Mouse (Mus musculus): ENCODE measurements around the gene Dapk3. TPM values are rescaled to one million over a fixed set of nuclear protein-coding genes. Genes with fewer than 3 reads are reported as not detected.

Dapk3 gene
- total and polyA plus RNA-seq, 3 experiments, result 27.8 to 30.6 (median 29.0) TPM

DNA sequence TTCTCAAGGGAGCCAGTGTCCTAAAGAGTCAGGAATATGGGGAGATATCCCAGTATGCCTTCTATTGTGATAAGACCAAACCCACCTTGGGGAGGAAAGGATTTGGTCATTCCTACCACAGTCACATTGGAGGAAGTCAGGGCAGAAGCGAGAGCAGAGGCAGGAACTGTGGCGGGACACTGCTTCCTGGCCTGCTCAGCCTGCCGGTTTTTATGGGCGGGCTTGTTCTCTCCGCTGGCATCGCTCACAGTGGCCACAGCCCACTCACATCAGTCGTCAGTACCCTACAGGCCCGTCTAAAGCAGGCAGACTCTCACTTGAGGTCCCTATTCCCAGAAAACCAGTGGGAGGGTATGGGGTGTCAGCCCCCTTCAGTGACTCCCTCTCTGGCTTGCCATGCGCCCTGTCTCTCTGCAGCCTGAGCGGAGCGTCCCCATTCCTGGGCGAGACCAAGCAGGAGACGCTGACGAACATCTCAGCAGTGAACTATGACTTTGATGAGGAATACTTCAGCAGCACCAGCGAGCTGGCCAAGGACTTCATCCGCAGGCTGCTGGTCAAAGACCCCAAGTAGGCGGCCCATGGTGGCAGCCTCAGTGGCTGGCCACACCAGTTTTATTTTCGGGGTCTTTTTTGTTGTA, 8.7 kb downstream of the Dapk3 start:
- 0 out of 2 replicates have a peak, but pooled peaks cover 2% of the 10 kb centered on the region for H3K79me2 ChIP-seq (replicated peaks; ENCODE audit: control insufficient read depth, insufficient read depth, low read length)
- H3K27ac ChIP-seq, result peak overlapping the region; percentile 97
- no peak overlapping the region; the same call in 1 of the 2 replicates for H3K9ac ChIP-seq (ENCODE audit: low read depth, low read length)
- intact Hi-C loops (cut with DNase I), result no loop called here
- H3K27me3 ChIP-seq (ENCODE audit: control insufficient read depth, insufficient read depth, low read length), result no peaks in the 10 kb centered on the region; the same call in 1 of the 2 replicates
- peaks cover 5% of the 10 kb centered on the region for H3K4me1 ChIP-seq (ENCODE audit: control insufficient read depth, insufficient read depth, low read length)
- no peaks in the 10 kb centered on the region for H3K36me3 ChIP-seq (ENCODE audit: control insufficient read depth, insufficient read depth, low read length)
- TF ChIP-seq EP300 (IDR thresholded peaks at IDR 0.05; ENCODE audit: insufficient read depth, low read depth, low read length) (no peak), CTCF (IDR thresholded peaks at IDR 0.05) (no peak), POLR2A (IDR thresholded peaks at IDR 0.05; ENCODE audit: insufficient read depth, low read depth, low read length) (no peak)
- H3K4me3 ChIP-seq, result peak overlapping the region; percentile 74; the same call in 1 of the 2 replicates
- peak; percentile 40 to 49 for DNase-seq
- WGBS, result 59% methylated on average over 18 of the region's 18 CpGs

- Histone ChIP-seq H3K27ac (peak overlapping the region; percentile 97), H3K9ac (ENCODE audit: low read depth, low read length) (peak overlapping the region; percentile 92), H3K27me3 (ENCODE audit: control insufficient read depth, insufficient read depth, low read length) (no peaks in the 10 kb centered on the region; the same call in 1 of the 2 replicates), H3K36me3 (ENCODE audit: control insufficient read depth, insufficient read depth, low read length) (no peaks in the 10 kb centered on the region), H3K79me2 (replicated peaks; ENCODE audit: control insufficient read depth, insufficient read depth, low read length) (no peaks in the 10 kb centered on the region), H3K4me1 (ENCODE audit: control insufficient read depth, insufficient read depth, low read length) (peaks cover 5% of the 10 kb centered on the region), H3K4me3 (peak overlapping the region; percentile 74)
- intact Hi-C loops (cut with DNase I), result no loop called here
- TF ChIP-seq CTCF (IDR thresholded peaks at IDR 0.05) (peak; percentile 24; the same call in 1 of the 2 replicates), EP300 (IDR thresholded peaks at IDR 0.05; ENCODE audit: insufficient read depth, low read depth, low read length) (no peak), POLR2A (IDR thresholded peaks at IDR 0.05; ENCODE audit: insufficient read depth, low read depth, low read length) (peak; percentile 77)
- 1% methylated on average over 89 of the region's 93 CpGs for WGBS
- peak; percentile 89 to 94 for DNase-seq
Observed at GRCm38 (mm10) chr10:81192270-81192967, 9.6 kb downstream of the Dapk3 start.

GRCm38 (mm10) chr10:81192968-81193501, 10.2 kb downstream of the Dapk3 start:
- Histone ChIP-seq H3K9ac (ENCODE audit: low read depth, low read length) (peak overlapping the region; percentile 92), H3K27ac (peak overlapping the region; percentile 97), H3K27me3 (ENCODE audit: control insufficient read depth, insufficient read depth, low read length) (no peaks in the 10 kb centered on the region; the same call in 1 of the 2 replicates), H3K36me3 (ENCODE audit: control insufficient read depth, insufficient read depth, low read length) (no peaks in the 10 kb centered on the region), H3K4me1 (ENCODE audit: control insufficient read depth, insufficient read depth, low read length) (peaks cover 5% of the 10 kb centered on the region), H3K79me2 (replicated peaks; ENCODE audit: control insufficient read depth, insufficient read depth, low read length) (no peaks in the 10 kb centered on the region), H3K4me3 (peak overlapping the region; percentile 74)
- intact Hi-C loops (cut with DNase I), result no loop called here
- WGBS, result 2% methylated on average over 19 of the region's 19 CpGs
- TF ChIP-seq EP300 (IDR thresholded peaks at IDR 0.05; ENCODE audit: insufficient read depth, low read depth, low read length) (0 out of 2 replicates have a peak, but pooled peaks have one; percentile 38), POLR2A (IDR thresholded peaks at IDR 0.05; ENCODE audit: insufficient read depth, low read depth, low read length) (0 out of 2 replicates have a peak, but pooled peaks have one; percentile 15), CTCF (IDR thresholded peaks at IDR 0.05) (no peak)
- peak; percentile 61 to 62 for DNase-seq

GRCm38 (mm10) chr10:81193991-81194774, 11.4 kb downstream of the Dapk3 start:
- Histone ChIP-seq H3K4me1 (ENCODE audit: control insufficient read depth, insufficient read depth, low read length) (peaks cover 5% of the 10 kb centered on the region), H3K27ac (peak overlapping the region; percentile 97), H3K4me3 (peak overlapping the region; percentile 55), H3K79me2 (replicated peaks; ENCODE audit: control insufficient read depth, insufficient read depth, low read length) (no peaks in the 10 kb centered on the region), H3K9ac (ENCODE audit: low read depth, low read length) (peak overlapping the region; percentile 82), H3K27me3 (ENCODE audit: control insufficient read depth, insufficient read depth, low read length) (no peaks in the 10 kb centered on the region; the same call in 1 of the 2 replicates), H3K36me3 (ENCODE audit: control insufficient read depth, insufficient read depth, low read length) (no peaks in the 10 kb centered on the region)
- intact Hi-C loops (cut with DNase I), result no loop called here
- DNase-seq, result peak; percentile 72 to 74
- WGBS, result 10% methylated on average over 37 of the region's 37 CpGs
- TF ChIP-seq POLR2A (IDR thresholded peaks at IDR 0.05; ENCODE audit: insufficient read depth, low read depth, low read length) (peak; percentile 98), EP300 (IDR thresholded peaks at IDR 0.05; ENCODE audit: insufficient read depth, low read depth, low read length) (peak; percentile 88), CTCF (IDR thresholded peaks at IDR 0.05) (no peak)

DNA sequence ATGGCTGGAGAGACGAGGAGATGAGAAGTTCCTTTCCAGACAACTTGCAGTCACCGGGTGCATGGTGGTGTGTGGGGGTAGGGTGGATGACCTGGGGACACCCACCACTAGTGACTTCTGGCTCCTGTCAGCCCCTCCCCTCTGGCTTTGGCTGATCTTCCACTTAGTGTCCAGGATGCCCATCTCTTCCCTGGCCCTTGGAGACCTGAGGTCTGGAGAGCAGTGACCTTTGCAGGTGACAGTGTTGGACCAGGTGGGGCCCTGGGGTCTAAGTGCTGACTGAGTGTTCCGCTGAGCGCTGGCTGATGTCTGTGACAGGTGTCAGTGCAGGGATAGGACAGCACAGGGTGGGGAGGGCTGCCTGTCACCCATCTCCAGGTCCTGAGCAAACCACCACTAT, 12.5 kb downstream of the Dapk3 start:
- Histone ChIP-seq H3K4me1 (ENCODE audit: control insufficient read depth, insufficient read depth, low read length) (peaks cover 5% of the 10 kb centered on the region), H3K27me3 (ENCODE audit: control insufficient read depth, insufficient read depth, low read length) (no peaks in the 10 kb centered on the region; the same call in 1 of the 2 replicates), H3K4me3 (peak overlapping the region; percentile 55), H3K27ac (peak overlapping the region; percentile 96), H3K79me2 (replicated peaks; ENCODE audit: control insufficient read depth, insufficient read depth, low read length) (no peaks in the 10 kb centered on the region), H3K36me3 (ENCODE audit: control insufficient read depth, insufficient read depth, low read length) (no peaks in the 10 kb centered on the region), H3K9ac (ENCODE audit: low read depth, low read length) (peak overlapping the region; percentile 82)
- TF ChIP-seq CTCF (IDR thresholded peaks at IDR 0.05) (no peak), POLR2A (IDR thresholded peaks at IDR 0.05; ENCODE audit: insufficient read depth, low read depth, low read length) (peak; percentile 53; the same call in 1 of the 2 replicates)
- intact Hi-C loops (cut with DNase I), result no loop called here
- DNase-seq, result peak; percentile 39 to 41
- WGBS, result 36% methylated on average over 4 of the region's 4 CpGs

Data from heart, adult 2 months (tissue).